Mouse (Mus musculus): ENCODE data around the gene Nrros. TPM values are rescaled to one million over a fixed set of nuclear protein-coding genes. Genes with fewer than 3 reads are reported as not detected.

The Nrros gene
- polyA plus RNA-seq, 1 experiment: 157 TPM

- peaks cover 6% of the 10 kb centered on the region; the same call in 1 of the 2 replicates for H3K4me1 ChIP-seq (replicated peaks; ENCODE audit: control insufficient read depth, insufficient read depth, low read length)
- peak overlapping the region; percentile 57 for H3K4me3 ChIP-seq (ENCODE audit: control insufficient read depth, insufficient read depth, low read length)
- WGBS: 58% methylated on average over 21 of the region's 21 CpGs
- peak overlapping the region; percentile 95 for H3K27ac ChIP-seq (ENCODE audit: control insufficient read depth, insufficient read depth, low read length)
- H3K36me3 ChIP-seq (ENCODE audit: control insufficient read depth, insufficient read depth, low read length): no peaks in the 10 kb centered on the region
- peak; percentile 54 for DNase-seq
- no peaks in the 10 kb centered on the region for H3K27me3 ChIP-seq (ENCODE audit: control insufficient read depth, insufficient read depth, low read length)
- TF ChIP-seq CTCF (IDR thresholded peaks at IDR 0.05; ENCODE audit: borderline replicate concordance, control insufficient read depth, extremely low read depth, insufficient read depth, low read length, poor library complexity) (no peak), POLR2A (IDR thresholded peaks at IDR 0.05; ENCODE audit: control insufficient read depth, extremely low read depth, insufficient read depth, low read length, poor library complexity) (no peak)
These were observed 35.0 kb upstream of the Nrros start for GRCm38 (mm10) chr16:32200256-32201003.

GRCm38 (mm10) chr16:32190011-32190441, 24.6 kb upstream of the Nrros start:
- Histone ChIP-seq H3K36me3 (ENCODE audit: control insufficient read depth, insufficient read depth, low read length) (no peaks in the 10 kb centered on the region), H3K27ac (ENCODE audit: control insufficient read depth, insufficient read depth, low read length) (no peak overlapping the region), H3K27me3 (ENCODE audit: control insufficient read depth, insufficient read depth, low read length) (no peaks in the 10 kb centered on the region), H3K4me1 (replicated peaks; ENCODE audit: control insufficient read depth, insufficient read depth, low read length) (peaks cover 18% of the 10 kb centered on the region), H3K4me3 (ENCODE audit: control insufficient read depth, insufficient read depth, low read length) (peak overlapping the region; percentile 29)
- peak; percentile 28 for DNase-seq
- 5% methylated on average over 12 of the region's 12 CpGs for WGBS
- no peak for TF ChIP-seq POLR2A (IDR thresholded peaks at IDR 0.05; ENCODE audit: control insufficient read depth, extremely low read depth, insufficient read depth, low read length, poor library complexity)
- TF ChIP-seq CTCF (IDR thresholded peaks at IDR 0.05; ENCODE audit: borderline replicate concordance, control insufficient read depth, extremely low read depth, insufficient read depth, low read length, poor library complexity): no peak

GRCm38 (mm10) chr16:32189109-32189508, 23.7 kb upstream of the Nrros start:
- 8% methylated on average over 6 of the region's 6 CpGs for WGBS
- Histone ChIP-seq H3K4me1 (replicated peaks; ENCODE audit: control insufficient read depth, insufficient read depth, low read length) (peaks cover 18% of the 10 kb centered on the region), H3K27me3 (ENCODE audit: control insufficient read depth, insufficient read depth, low read length) (no peaks in the 10 kb centered on the region), H3K27ac (ENCODE audit: control insufficient read depth, insufficient read depth, low read length) (no peak overlapping the region), H3K4me3 (ENCODE audit: control insufficient read depth, insufficient read depth, low read length) (no peak overlapping the region), H3K36me3 (ENCODE audit: control insufficient read depth, insufficient read depth, low read length) (no peaks in the 10 kb centered on the region)
- no peak for TF ChIP-seq POLR2A (IDR thresholded peaks at IDR 0.05; ENCODE audit: control insufficient read depth, extremely low read depth, insufficient read depth, low read length, poor library complexity)
- no peak for TF ChIP-seq CTCF (IDR thresholded peaks at IDR 0.05; ENCODE audit: borderline replicate concordance, control insufficient read depth, extremely low read depth, insufficient read depth, low read length, poor library complexity)
- DNase-seq: peak; percentile 32

- no peaks in the 10 kb centered on the region for H3K36me3 ChIP-seq (ENCODE audit: control insufficient read depth, insufficient read depth, low read length)
- peaks cover 18% of the 10 kb centered on the region for H3K4me1 ChIP-seq (replicated peaks; ENCODE audit: control insufficient read depth, insufficient read depth, low read length)
- H3K4me3 ChIP-seq (ENCODE audit: control insufficient read depth, insufficient read depth, low read length): no peak overlapping the region
- TF ChIP-seq CTCF (IDR thresholded peaks at IDR 0.05; ENCODE audit: borderline replicate concordance, control insufficient read depth, extremely low read depth, insufficient read depth, low read length, poor library complexity) (no peak), POLR2A (IDR thresholded peaks at IDR 0.05; ENCODE audit: control insufficient read depth, extremely low read depth, insufficient read depth, low read length, poor library complexity) (no peak)
- no peak overlapping the region for H3K27ac ChIP-seq (ENCODE audit: control insufficient read depth, insufficient read depth, low read length)
- 96% methylated on average over 5 of the region's 5 CpGs for WGBS
- no peaks in the 10 kb centered on the region for H3K27me3 ChIP-seq (ENCODE audit: control insufficient read depth, insufficient read depth, low read length)
- DNase-seq: no peak
These were observed 20.7 kb upstream of the Nrros start for GRCm38 (mm10) chr16:32186056-32186455.

GRCm38 (mm10) chr16:32179333-32179901, 14.0 kb upstream of the Nrros start, which contains the start of gene Bex6:
Bex6 (plus strand) TSS chr16:32179823.
- Histone ChIP-seq H3K4me3 (ENCODE audit: control insufficient read depth, insufficient read depth, low read length) (no peak within 1 kb of the TSS), H3K4me1 (replicated peaks; ENCODE audit: control insufficient read depth, insufficient read depth, low read length) (peaks cover 26% of the 10 kb centered on the region), H3K27me3 (ENCODE audit: control insufficient read depth, insufficient read depth, low read length) (no peaks in the 10 kb centered on the region), H3K36me3 (ENCODE audit: control insufficient read depth, insufficient read depth, low read length) (no peaks in the 10 kb centered on the region), H3K27ac (ENCODE audit: control insufficient read depth, insufficient read depth, low read length) (peak within 1 kb of the TSS; percentile 64)
- TF ChIP-seq POLR2A (IDR thresholded peaks at IDR 0.05; ENCODE audit: control insufficient read depth, extremely low read depth, insufficient read depth, low read length, poor library complexity): no peak
- TF ChIP-seq CTCF (IDR thresholded peaks at IDR 0.05; ENCODE audit: borderline replicate concordance, control insufficient read depth, extremely low read depth, insufficient read depth, low read length, poor library complexity): no peak
- WGBS: 13% methylated on average over 6 of the region's 6 CpGs
- no peak for DNase-seq

GRCm38 (mm10) chr16:32176896-32177686, 11.7 kb upstream of the Nrros start:
- peak overlapping the region; percentile 27 for H3K4me3 ChIP-seq (ENCODE audit: control insufficient read depth, insufficient read depth, low read length)
- H3K27me3 ChIP-seq (ENCODE audit: control insufficient read depth, insufficient read depth, low read length): no peaks in the 10 kb centered on the region
- peak; percentile 72 for DNase-seq
- TF ChIP-seq POLR2A (IDR thresholded peaks at IDR 0.05; ENCODE audit: control insufficient read depth, extremely low read depth, insufficient read depth, low read length, poor library complexity): peak; percentile 63; the same call in 1 of the 2 replicates
- TF ChIP-seq CTCF (IDR thresholded peaks at IDR 0.05; ENCODE audit: borderline replicate concordance, control insufficient read depth, extremely low read depth, insufficient read depth, low read length, poor library complexity): peak; percentile 55; the same call in 1 of the 2 replicates
- H3K27ac ChIP-seq (ENCODE audit: control insufficient read depth, insufficient read depth, low read length): peak overlapping the region; percentile 96
- 5% methylated on average over 18 of the region's 18 CpGs for WGBS
- no peaks in the 10 kb centered on the region for H3K36me3 ChIP-seq (ENCODE audit: control insufficient read depth, insufficient read depth, low read length)
- H3K4me1 ChIP-seq (replicated peaks; ENCODE audit: control insufficient read depth, insufficient read depth, low read length): peaks cover 35% of the 10 kb centered on the region

Measured in thymus, adult 2 months (tissue).